9 mouse cellular contexts compared by ENCODE assay signal in genomic region chr7:130631553-130632378, GRCm38 (mm10). TPM values are rescaled to one million over a fixed set of nuclear protein-coding genes. Genes with fewer than 3 reads are reported as not detected.
DNase-seq lines count a peak whose midpoint lies in the region; ATAC-seq and TF ChIP-seq lines count a peak whose summit lies in the region.
"Had no signal": no experiment of that assay in that cellular context is flagged by ENCODE, and none has a peak within 500 bp of the region (broad histone marks: within the 10 kb centered on the region; RNA-seq: fewer than 3 reads in every experiment).

No protein-coding gene starts in this region.

- H3K79me2 ChIP-seq in MEL (ENCODE audit: control insufficient read depth, insufficient read depth, low read length, poor library complexity), result no peaks in the 10 kb centered on the region

- peak overlapping the region; percentile 62 for H3K27ac ChIP-seq in MEL (ENCODE audit: control insufficient read depth, low read depth, low read length)
- 0 out of 2 replicates have a peak overlapping the region, but pooled peaks have one; percentile 41 for H3K27ac ChIP-seq in embryonic facial prominence, embryonic 12.5 days
- H3K27ac ChIP-seq: liver, embryonic 13.5 days had no signal

- peak overlapping the region; percentile 5 to 24; a peak in 3 of 4 replicates for H3K4me3 ChIP-seq in MEL (ENCODE audit: control insufficient read depth in 1 of 2, insufficient read depth in 1 of 2, low read depth in 2 of 2, low read length in 2 of 2)
- H3K4me3 ChIP-seq in embryonic facial prominence, embryonic 12.5 days, result no peak overlapping the region
- H3K4me3 ChIP-seq: liver, embryonic 13.5 days had no signal

- no peaks in the 10 kb centered on the region for H3K9me3 ChIP-seq in MEL (replicated peaks; ENCODE audit: insufficient read depth, low read length)
- H3K9me3 ChIP-seq in embryonic facial prominence, embryonic 12.5 days, result no peaks in the 10 kb centered on the region
- H3K9me3 ChIP-seq: liver, embryonic 13.5 days had no signal

- TF ChIP-seq RAD21 in MEL (IDR thresholded peaks at IDR 0.05; ENCODE audit: low read depth, low read length), result no peak; the same call in 1 of the 2 replicates

- H3K36me3 ChIP-seq in MEL (ENCODE audit: control insufficient read depth in 1 of 2, insufficient read depth in 2 of 2, low read length in 2 of 2), result peaks cover 0 to 13% of the 10 kb centered on the region in 2 experiments; a peak in 2 of 4 replicates
- H3K36me3 ChIP-seq in embryonic facial prominence, embryonic 12.5 days, result no peaks in the 10 kb centered on the region
- H3K36me3 ChIP-seq: liver, embryonic 13.5 days had no signal

- intact Hi-C loops in left cerebral cortex, postnatal 4 days (cut with DNase I), result no loop called here
- intact Hi-C loops in left cerebral cortex, postnatal 36 days (cut with DNase I), result no loop called here

- 0 out of 4 replicates have a peak, but pooled peaks of 1 of the 2 experiments have one; percentile 29 for TF ChIP-seq EP300 in MEL (IDR thresholded peaks at IDR 0.05; ENCODE audit: low read depth in 1 of 2, low read length in 2 of 2)

- peak in 1 of 3 experiments; percentile 29; a peak in 2 of 6 replicates for TF ChIP-seq CTCF in MEL (IDR thresholded peaks at IDR 0.05 in 2 of 3, conservative IDR thresholded peaks at IDR 0.05 in 1 of 3; ENCODE audit: control insufficient read depth in 1 of 3, insufficient read depth in 1 of 3, low read depth in 2 of 3, low read length in 3 of 3, poor library complexity in 1 of 3, severe bottlenecking in 1 of 3)

- H3K9ac ChIP-seq in MEL (ENCODE audit: control insufficient read depth, low read depth, low read length, poor library complexity, severe bottlenecking), result peak overlapping the region; percentile 41
- H3K9ac ChIP-seq in embryonic facial prominence, embryonic 12.5 days, result no peak overlapping the region
- H3K9ac ChIP-seq: liver, embryonic 13.5 days had no signal

- H3K4me2 ChIP-seq in embryonic facial prominence, embryonic 12.5 days (replicated peaks), result no peak overlapping the region
- H3K4me2 ChIP-seq: liver, embryonic 13.5 days had no signal

- peak; percentile 36 for DNase-seq in left cerebral cortex, postnatal 4 days
- DNase-seq in left cerebral cortex, postnatal 36 days (ENCODE audit: low spot score in 2 of 2), result no peak
- peak; percentile 89 for DNase-seq in MEL (ENCODE audit: low read depth, low spot score)
- DNase-seq in kidney, adult 18-20 months, result peak; percentile 59
- DNase-seq in natural killer cell, adult 2 months (ENCODE audit: low spot score in 2 of 2), result peak; percentile 27 to 37
- DNase-seq in urinary bladder, postnatal 36 days (ENCODE audit: low spot score in 2 of 2), result no peak
- no peak for DNase-seq in gastrocnemius, postnatal 25 days
- DNase-seq: liver, embryonic 13.5 days had no signal

- 61% methylated on average over 22 of the region's 22 CpGs for WGBS in embryonic facial prominence, embryonic 12.5 days

- TF ChIP-seq POLR2A in MEL (IDR thresholded peaks at IDR 0.05; ENCODE audit: control insufficient read depth in 1 of 2, insufficient read depth in 1 of 2, low read depth in 1 of 2, low read length in 2 of 2, poor library complexity in 1 of 2), result no peak

- peaks cover 0 to 1% of the 10 kb centered on the region in 2 experiments; a peak in 2 of 4 replicates for H3K27me3 ChIP-seq in MEL (ENCODE audit: control insufficient read depth in 1 of 2, insufficient read depth in 2 of 2, low read length in 2 of 2)
- no peaks in the 10 kb centered on the region for H3K27me3 ChIP-seq in embryonic facial prominence, embryonic 12.5 days
- H3K27me3 ChIP-seq: liver, embryonic 13.5 days had no signal

- ATAC-seq in embryonic facial prominence, embryonic 12.5 days (ENCODE audit: insufficient number of reproducible peaks, insufficient read depth, low FRiP score, low TSS enrichment), result no peak

- peaks cover 5 to 16% of the 10 kb centered on the region in 2 experiments for H3K4me1 ChIP-seq in MEL (ENCODE audit: control insufficient read depth in 1 of 2, insufficient read depth in 2 of 2, low read length in 2 of 2)
- H3K4me1 ChIP-seq in embryonic facial prominence, embryonic 12.5 days, result peaks cover 20% of the 10 kb centered on the region

TF ChIP-seq in MEL, 35 proteins besides CTCF, POLR2A, EP300 and RAD21:
- peak; percentile 86 for TF ChIP-seq MYC (IDR thresholded peaks at IDR 0.05; ENCODE audit: low read depth, low read length)
- no peak for TF ChIP-seq MAFK (IDR thresholded peaks at IDR 0.05; ENCODE audit: borderline replicate concordance, low read depth, low read length)
- peak; percentile 98 for TF ChIP-seq BHLHE40 (IDR thresholded peaks at IDR 0.05; ENCODE audit: borderline replicate concordance, low read depth, low read length)
- TF ChIP-seq USF1 (IDR thresholded peaks at IDR 0.05; ENCODE audit: low read depth, low read length), result peak; percentile 45; the same call in 1 of the 2 replicates
- peak; percentile 90 for TF ChIP-seq MAX (IDR thresholded peaks at IDR 0.05; ENCODE audit: low read length)
- 0 out of 2 replicates have a peak, but pooled peaks have one; percentile 27 for TF ChIP-seq NRF1 (IDR thresholded peaks at IDR 0.05; ENCODE audit: insufficient read depth, low read depth, low read length, poor library complexity, severe bottlenecking)
- peak; percentile 56; the same call in 1 of the 2 replicates for TF ChIP-seq ETS1 (IDR thresholded peaks at IDR 0.05; ENCODE audit: low read depth, low read length)
- no peak for TF ChIP-seq USF2 (IDR thresholded peaks at IDR 0.05; ENCODE audit: borderline replicate concordance in 1 of 2, insufficient read depth in 1 of 2, low read depth in 1 of 2, low read length in 2 of 2)

RNA-seq across cellular contexts. Expression of gene Tacc2, which starts 54.5 kb away (rescaled TPM):
- 100 to 1,000 TPM; 101 to 102 TPM for total RNA-seq in left cerebral cortex, postnatal 4 days (2021)
- total RNA-seq in left cerebral cortex, postnatal 36 days (2021), result 10 to 100 TPM; 63.0 to 69.5 TPM
- total RNA-seq in MEL (2012; rRNA removed), result 3.5 and 5.3 TPM in 2 replicates
- polyA plus RNA-seq in MEL (2012; ENCODE audit: insufficient read depth in 1 of 2, insufficient read length in 2 of 2, low read depth in 1 of 2, low replicate concordance in 2 of 2, missing spikeins in 1 of 2), result 10 to 100 TPM in 1 of 2 experiments, not detected in 1; 21.5 TPM
- polyA plus RNA-seq in embryonic facial prominence, embryonic 12.5 days (2016; fragmentation: Nextera tagmentation; extraction: Ambion mirVana), result 53.2 and 53.3 TPM in 2 replicates
- 100 to 1,000 TPM; 422 to 535 TPM for total RNA-seq in gastrocnemius, postnatal 25 days (2021)

RNA-seq across cellular contexts. Expression of gene Nsmce4a, which starts 58.8 kb away (rescaled TPM):
- total RNA-seq in left cerebral cortex, postnatal 4 days (2021), result 10 to 100 TPM; 36.1 to 38.3 TPM
- total RNA-seq in left cerebral cortex, postnatal 36 days (2021), result 10 to 100 TPM; 36.0 to 38.0 TPM
- 124 and 134 TPM in 2 replicates for total RNA-seq in MEL (2012; rRNA removed)
- 100 to 1,000 TPM; 117 to 129 TPM for polyA plus RNA-seq in MEL (2012; ENCODE audit: insufficient read depth in 1 of 2, insufficient read length in 2 of 2, low read depth in 1 of 2, low replicate concordance in 2 of 2, missing spikeins in 1 of 2)
- 189 and 194 TPM in 2 replicates for polyA plus RNA-seq in embryonic facial prominence, embryonic 12.5 days (2016; fragmentation: Nextera tagmentation; extraction: Ambion mirVana)
- total RNA-seq in gastrocnemius, postnatal 25 days (2021), result 10 to 100 TPM; 25.8 to 26.5 TPM

Comparison
In these comparisons a context has a peak if more than half of its experiments do, and no peak if none do; other contexts are left out.
1. DNase-seq: peak in left cerebral cortex, postnatal 4 days (single experiment), MEL (single experiment), kidney, adult 18-20 months (single experiment) and natural killer cell, adult 2 months (2 of 2); none in left cerebral cortex, postnatal 36 days (0 of 2), urinary bladder, postnatal 36 days (0 of 2) and gastrocnemius, postnatal 25 days (single experiment).
2. RNA of gene Tacc2, which starts 54.5 kb away (total RNA-seq): 422 to 535 TPM in gastrocnemius, postnatal 25 days, 101 to 102 TPM in left cerebral cortex, postnatal 4 days and 63.0 to 69.5 TPM in left cerebral cortex, postnatal 36 days; 3.5 to 5.3 TPM in MEL; every median in the first group is over 10 times any median in the second.